Mouse (Mus musculus): ENCODE results near the gene Tbc1d24. TPM values are rescaled to one million over a fixed set of nuclear protein-coding genes. Genes with fewer than 3 reads are reported as not detected.

Gene Tbc1d24
- polyA plus RNA-seq, 2 experiments = 5.4 to 14.1 TPM

DNA sequence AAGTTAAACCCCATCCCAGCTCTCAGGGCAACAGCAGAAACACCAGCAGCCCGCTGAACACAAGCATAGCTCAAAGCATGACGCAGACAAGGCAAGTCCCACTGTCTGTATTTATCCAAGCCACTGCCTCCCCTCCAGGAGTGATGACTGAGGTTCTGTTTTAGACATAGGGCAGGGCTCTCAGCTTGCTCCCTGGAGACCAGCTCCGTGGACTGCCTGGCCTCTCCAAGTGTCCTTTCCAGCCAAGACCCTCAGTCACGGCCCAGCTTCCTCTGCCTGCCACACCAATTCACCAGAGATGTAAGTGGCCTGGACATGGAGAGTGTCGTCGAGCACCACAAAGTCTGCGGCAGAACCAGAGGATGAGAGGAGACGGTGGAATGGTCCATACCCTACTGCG is 49.6 kb downstream of the Tbc1d24 start:
- Histone ChIP-seq H3K4me2 (ENCODE audit: low read depth) (no peak overlapping the region), H3K9ac (replicated peaks) (no peak overlapping the region), H3K36me3 (replicated peaks; ENCODE audit: control insufficient read depth, insufficient read depth, low read depth) (no peaks in the 10 kb centered on the region), H3K9me3 (ENCODE audit: control insufficient read depth, low read length) (no peaks in the 10 kb centered on the region), H3K27ac (no peak overlapping the region), H3K4me3 (ENCODE audit: insufficient read depth in 1 of 2, low read depth in 2 of 2, low read length in 2 of 2) (no peak overlapping the region), H3K4me1 (replicated peaks; ENCODE audit: control insufficient read depth in 2 of 2, insufficient read depth in 2 of 2, low read length in 1 of 2) (peaks cover 13 to 15% of the 10 kb centered on the region in 2 experiments), H3K27me3 (ENCODE audit: control insufficient read depth, insufficient read depth, low read length) (no peaks in the 10 kb centered on the region)
- no peak for TF ChIP-seq EP300 (IDR thresholded peaks at IDR 0.05; ENCODE audit: low read depth)
- ATAC-seq (ENCODE audit: insufficient read depth) (no peak), DNase-seq (ENCODE audit: low read depth in 3 of 3, low spot score in 3 of 3) (no peak)
- WGBS (ENCODE audit: insufficient replicate concordance) = 83% methylated on average over 9 of the region's 9 CpGs

DNA sequence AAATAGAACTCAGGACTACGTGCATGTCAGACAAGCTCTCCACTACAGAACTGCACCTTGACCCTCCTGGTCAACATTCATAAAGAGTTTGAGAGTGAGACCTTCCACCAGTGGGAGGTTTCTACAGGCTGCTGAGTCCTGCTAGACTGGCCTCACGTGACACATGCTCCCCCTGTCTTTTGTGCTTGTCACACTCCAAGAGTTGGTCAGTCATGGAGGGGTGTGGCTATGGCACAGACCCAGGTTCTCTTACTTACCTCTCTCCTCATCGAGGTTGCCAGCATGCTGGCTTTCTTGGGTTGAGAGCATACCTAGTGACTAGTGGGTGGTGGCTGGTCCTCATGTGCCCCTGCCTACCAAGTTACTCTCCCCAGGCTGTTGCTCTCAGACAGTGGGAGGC is 50.9 kb downstream of the Tbc1d24 start:
- Histone ChIP-seq H3K4me2 (ENCODE audit: low read depth) (no peak overlapping the region), H3K27ac (no peak overlapping the region), H3K9ac (replicated peaks) (no peak overlapping the region), H3K4me1 (replicated peaks; ENCODE audit: control insufficient read depth in 2 of 2, insufficient read depth in 2 of 2, low read length in 1 of 2) (peaks cover 13 to 15% of the 10 kb centered on the region in 2 experiments), H3K9me3 (ENCODE audit: control insufficient read depth, low read length) (no peaks in the 10 kb centered on the region), H3K36me3 (replicated peaks; ENCODE audit: control insufficient read depth, insufficient read depth, low read depth) (no peaks in the 10 kb centered on the region), H3K4me3 (ENCODE audit: insufficient read depth in 1 of 2, low read depth in 2 of 2, low read length in 2 of 2) (no peak overlapping the region), H3K27me3 (ENCODE audit: control insufficient read depth, insufficient read depth, low read length) (no peaks in the 10 kb centered on the region)
- DNase-seq (ENCODE audit: low read depth in 3 of 3, low spot score in 3 of 3) (no peak), ATAC-seq (ENCODE audit: insufficient read depth) (no peak)
- 59% methylated on average over 3 of the region's 3 CpGs for WGBS (ENCODE audit: insufficient replicate concordance)
- TF ChIP-seq CTCF (IDR thresholded peaks at IDR 0.05; ENCODE audit: low read depth) (no peak), EP300 (IDR thresholded peaks at IDR 0.05; ENCODE audit: low read depth) (no peak)

DNA sequence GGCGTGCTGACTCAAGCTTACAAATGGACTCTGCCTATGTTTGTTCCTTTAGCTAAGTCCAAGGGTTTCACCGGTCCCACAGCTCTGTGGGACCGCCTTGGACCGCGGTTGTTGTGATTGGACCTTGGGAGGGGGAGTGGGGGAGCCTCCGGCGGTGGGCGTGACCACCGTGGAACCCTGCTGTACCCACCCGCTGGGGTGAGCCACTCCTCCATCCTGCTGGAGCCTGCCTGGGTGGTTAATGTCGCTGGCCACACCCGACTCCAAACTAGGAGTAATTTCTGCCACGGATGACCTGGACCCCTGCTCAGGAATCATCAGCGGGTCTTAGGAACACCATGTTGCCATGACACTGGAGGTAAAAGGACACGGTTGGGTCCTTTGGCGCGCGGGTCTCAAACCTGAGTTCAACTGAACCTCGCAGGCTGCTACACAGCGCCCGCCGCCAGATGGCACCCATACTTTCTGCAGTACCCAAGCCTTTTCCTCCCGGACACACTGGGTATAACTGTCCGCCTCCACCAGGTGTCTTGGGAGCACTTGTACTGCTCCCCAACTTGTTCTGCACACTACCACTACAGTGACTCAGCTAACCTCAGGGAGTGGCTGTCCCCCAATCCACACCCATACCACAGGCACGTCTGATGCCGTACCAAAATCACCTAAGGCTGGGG is 53.3 kb downstream of the Tbc1d24 start:
- Histone ChIP-seq H3K4me3 (ENCODE audit: insufficient read depth in 1 of 2, low read depth in 2 of 2, low read length in 2 of 2) (peak overlapping the region; percentile 51 to 62), H3K27me3 (ENCODE audit: control insufficient read depth, insufficient read depth, low read length) (no peaks in the 10 kb centered on the region), H3K9ac (replicated peaks) (peak overlapping the region; percentile 67), H3K36me3 (replicated peaks; ENCODE audit: control insufficient read depth, insufficient read depth, low read depth) (no peaks in the 10 kb centered on the region), H3K27ac (peak overlapping the region; percentile 85), H3K4me1 (replicated peaks; ENCODE audit: control insufficient read depth in 2 of 2, insufficient read depth in 2 of 2, low read length in 1 of 2) (peaks cover 13 to 15% of the 10 kb centered on the region in 2 experiments), H3K4me2 (ENCODE audit: low read depth) (peak overlapping the region; percentile 84), H3K9me3 (ENCODE audit: control insufficient read depth, low read length) (no peaks in the 10 kb centered on the region)
- peak; percentile 99 for ATAC-seq (ENCODE audit: insufficient read depth)
- peak; percentile 99 for TF ChIP-seq CTCF (IDR thresholded peaks at IDR 0.05; ENCODE audit: low read depth)
- TF ChIP-seq EP300 (IDR thresholded peaks at IDR 0.05; ENCODE audit: low read depth) = peak; percentile 54; the same call in 1 of the 2 replicates
- 1% methylated on average over 26 of the region's 26 CpGs for WGBS (ENCODE audit: insufficient replicate concordance)
- peak; percentile 93 to 96 (median 93) for DNase-seq (ENCODE audit: low read depth in 3 of 3, low spot score in 3 of 3)

DNA sequence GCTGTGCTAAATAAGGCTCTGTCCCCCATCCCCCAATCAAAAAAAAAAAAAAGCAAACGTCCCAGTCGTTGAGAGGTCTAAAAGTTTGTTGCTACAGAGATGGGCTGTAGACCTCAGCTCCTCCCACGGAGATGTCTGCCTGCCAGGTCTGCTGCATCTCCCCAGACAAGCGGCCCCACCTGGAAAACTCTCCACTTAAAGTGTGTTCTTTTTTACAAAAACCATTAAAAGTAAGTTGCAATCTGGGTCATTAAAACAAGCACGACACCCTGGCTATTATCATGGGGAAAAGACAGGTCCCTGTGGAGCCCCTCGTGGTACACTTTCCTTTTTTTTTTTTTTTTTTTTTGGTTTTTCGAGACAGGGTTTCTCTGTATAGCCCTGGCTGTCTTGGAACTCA is 54.0 kb downstream of the Tbc1d24 start:
- peak overlapping the region; percentile 51 to 62; a peak in 3 of 4 replicates for H3K4me3 ChIP-seq (ENCODE audit: insufficient read depth in 1 of 2, low read depth in 2 of 2, low read length in 2 of 2)
- H3K4me2 ChIP-seq (ENCODE audit: low read depth) = peak overlapping the region; percentile 84
- H3K9ac ChIP-seq (replicated peaks) = peak overlapping the region; percentile 67
- DNase-seq (ENCODE audit: low read depth in 3 of 3, low spot score in 3 of 3) (no peak), ATAC-seq (ENCODE audit: insufficient read depth) (no peak)
- no peaks in the 10 kb centered on the region for H3K36me3 ChIP-seq (replicated peaks; ENCODE audit: control insufficient read depth, insufficient read depth, low read depth)
- peaks cover 13 to 15% of the 10 kb centered on the region in 2 experiments for H3K4me1 ChIP-seq (replicated peaks; ENCODE audit: control insufficient read depth in 2 of 2, insufficient read depth in 2 of 2, low read length in 1 of 2)
- WGBS (ENCODE audit: insufficient replicate concordance) = 20% methylated on average over 7 of the region's 7 CpGs
- no peaks in the 10 kb centered on the region for H3K27me3 ChIP-seq (ENCODE audit: control insufficient read depth, insufficient read depth, low read length)
- no peaks in the 10 kb centered on the region for H3K9me3 ChIP-seq (ENCODE audit: control insufficient read depth, low read length)
- no peak overlapping the region; the same call in 1 of the 2 replicates for H3K27ac ChIP-seq
- TF ChIP-seq EP300 (IDR thresholded peaks at IDR 0.05; ENCODE audit: low read depth) (no peak), CTCF (IDR thresholded peaks at IDR 0.05; ENCODE audit: low read depth) (no peak)

DNA sequence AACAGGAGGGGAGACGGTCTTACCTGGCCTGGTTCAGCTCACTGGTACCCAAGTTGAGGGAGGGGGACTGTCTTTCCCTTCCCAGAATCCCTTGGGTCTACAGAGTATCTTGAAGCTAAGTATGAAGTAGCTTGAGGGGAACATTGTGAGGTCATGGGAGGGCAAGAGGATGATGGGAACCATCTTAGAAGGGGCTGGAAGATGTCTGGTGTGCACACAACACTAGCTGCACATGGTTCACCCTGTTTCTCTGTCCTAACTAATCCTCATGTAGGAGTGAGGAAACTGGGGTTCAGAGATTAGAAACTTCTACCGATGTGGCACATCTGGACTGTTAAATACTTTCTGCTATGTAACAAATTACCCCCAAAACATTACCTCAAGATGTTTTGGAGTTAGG is 54.5 kb downstream of the Tbc1d24 start, which contains the start of gene Pdpk1:
Pdpk1 (minus strand) TSS at position 101 of the 400 bp plus-strand sequence.
- Histone ChIP-seq H3K4me2 (ENCODE audit: low read depth) (peak within 1 kb of the TSS; percentile 84), H3K27me3 (ENCODE audit: control insufficient read depth, insufficient read depth, low read length) (no peaks in the 10 kb centered on the region), H3K4me3 (ENCODE audit: insufficient read depth in 1 of 2, low read depth in 2 of 2, low read length in 2 of 2) (peak within 1 kb of the TSS; percentile 51 to 62), H3K36me3 (replicated peaks; ENCODE audit: control insufficient read depth, insufficient read depth, low read depth) (no peaks in the 10 kb centered on the region), H3K27ac (peak within 1 kb of the TSS; percentile 85), H3K9ac (replicated peaks) (peak within 1 kb of the TSS; percentile 67), H3K9me3 (ENCODE audit: control insufficient read depth, low read length) (no peaks in the 10 kb centered on the region), H3K4me1 (replicated peaks; ENCODE audit: control insufficient read depth in 2 of 2, insufficient read depth in 2 of 2, low read length in 1 of 2) (peaks cover 13 to 15% of the 10 kb centered on the region in 2 experiments)
- TF ChIP-seq CTCF (IDR thresholded peaks at IDR 0.05; ENCODE audit: low read depth) (no peak), EP300 (IDR thresholded peaks at IDR 0.05; ENCODE audit: low read depth) (no peak)
- ATAC-seq (ENCODE audit: insufficient read depth) (no peak), DNase-seq (ENCODE audit: low read depth in 3 of 3, low spot score in 3 of 3) (no peak)
- 70% methylated on average over 2 of the region's 2 CpGs for WGBS (ENCODE audit: insufficient replicate concordance)

Measured in liver, embryonic 14.5 days (tissue).